Mouse (Mus musculus): ENCODE measurements around the gene Foxd2.
A peak's percentile ranks its signal among the peaks of the same experiment; 100 is the strongest.

The Foxd2 gene

DNA sequence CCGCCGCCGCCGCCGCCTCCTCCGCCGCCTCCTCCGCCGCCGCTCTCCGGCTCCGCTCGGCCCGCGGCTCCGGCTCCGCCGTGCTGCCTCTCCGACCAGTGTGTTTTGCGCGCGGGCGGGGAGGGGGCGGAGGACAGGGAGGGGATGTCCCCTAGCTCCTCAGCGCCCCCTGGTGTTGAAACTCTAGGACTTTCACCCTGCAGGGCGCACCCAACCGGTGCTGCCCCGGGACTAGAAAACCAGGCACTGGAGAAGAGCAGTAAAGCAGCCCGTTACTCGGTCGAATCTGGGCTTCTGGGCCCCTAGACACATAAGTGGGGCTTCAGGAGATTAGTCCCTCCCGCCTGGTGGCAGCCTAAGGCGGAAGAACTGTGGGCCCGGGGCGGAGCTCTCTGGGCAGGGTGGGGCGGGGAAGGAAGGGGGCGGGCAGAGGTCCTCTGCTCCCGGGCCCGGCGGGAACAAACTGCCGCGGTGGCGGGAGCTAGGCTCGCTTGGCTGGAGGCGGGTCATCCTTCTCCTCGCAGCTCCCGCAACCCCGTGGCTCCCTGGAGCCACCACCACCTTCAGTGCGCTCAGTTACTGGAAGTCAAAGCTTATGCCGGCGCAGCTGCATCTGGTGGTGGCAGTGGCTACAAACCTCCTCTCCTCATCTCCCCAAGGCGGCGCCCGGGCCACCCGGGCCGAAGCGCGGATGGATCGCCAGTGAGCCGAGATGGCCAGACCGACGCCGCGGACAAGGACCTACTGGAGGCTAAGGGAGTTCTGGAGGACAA is at the start of gene Foxd2:
Foxd2 (minus strand) TSS at position 45 of the 773 bp plus-strand sequence.
- DNase-seq: peak; percentile 92

DNA sequence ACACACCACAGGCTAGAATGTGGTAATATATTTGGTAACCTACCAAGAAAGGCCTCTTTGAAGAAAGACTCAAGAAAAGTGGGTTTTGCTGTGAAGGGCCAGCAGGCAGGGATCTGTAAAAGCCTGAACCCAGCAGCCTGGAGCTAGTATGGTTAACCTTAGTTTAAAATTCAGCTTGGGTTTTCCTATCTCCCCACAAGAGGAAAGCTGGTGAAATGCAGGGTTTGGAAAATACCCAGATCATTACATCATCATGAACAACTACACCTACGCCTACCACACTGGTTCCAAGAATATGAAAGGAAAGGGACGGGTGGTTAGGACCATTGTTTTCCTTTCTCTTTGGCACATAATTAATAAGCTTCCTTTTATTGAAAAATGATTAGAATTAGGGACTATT is 49.6 kb upstream of the Foxd2 start:
- DNase-seq: no peak

DNA sequence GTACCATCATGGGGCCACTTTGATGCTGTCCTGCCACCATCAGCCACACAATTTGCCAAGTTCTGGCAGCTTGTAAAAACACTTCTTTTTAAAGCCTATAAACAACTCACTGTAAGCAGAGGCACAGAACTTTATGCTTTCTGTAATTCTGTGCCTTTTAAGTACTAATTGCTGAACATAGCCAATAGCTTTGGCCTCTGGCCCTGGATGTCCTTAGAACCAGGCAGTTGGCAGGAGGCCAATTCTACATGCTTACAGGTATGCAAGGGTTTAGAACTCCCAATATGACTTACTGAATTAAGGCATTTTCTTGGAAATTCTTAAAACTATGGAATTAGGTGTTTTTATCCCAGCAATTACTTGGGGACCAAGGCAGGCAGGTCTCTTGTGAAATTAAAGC is 48.7 kb upstream of the Foxd2 start:
- DNase-seq: peak; percentile 16

DNA sequence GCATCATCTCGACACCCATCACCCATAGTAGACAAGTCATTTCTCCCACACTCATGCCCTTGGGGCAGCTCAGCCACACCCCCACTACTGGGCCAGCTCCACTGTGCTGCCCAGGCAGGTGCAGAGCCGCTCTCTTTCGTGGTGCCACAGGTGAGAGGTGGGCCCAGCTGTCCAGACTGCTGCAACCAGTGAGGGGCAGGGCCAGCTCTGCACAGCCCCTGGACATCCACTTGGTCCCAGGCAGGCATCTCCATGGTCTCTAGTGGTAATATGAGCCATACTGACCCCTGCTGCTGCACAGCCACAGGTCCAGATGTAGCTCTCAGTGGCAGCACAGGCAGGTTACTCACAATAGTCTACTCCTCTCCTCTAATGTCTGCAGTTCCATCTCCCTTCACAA is 44.5 kb upstream of the Foxd2 start:
- DNase-seq: no peak

DNA sequence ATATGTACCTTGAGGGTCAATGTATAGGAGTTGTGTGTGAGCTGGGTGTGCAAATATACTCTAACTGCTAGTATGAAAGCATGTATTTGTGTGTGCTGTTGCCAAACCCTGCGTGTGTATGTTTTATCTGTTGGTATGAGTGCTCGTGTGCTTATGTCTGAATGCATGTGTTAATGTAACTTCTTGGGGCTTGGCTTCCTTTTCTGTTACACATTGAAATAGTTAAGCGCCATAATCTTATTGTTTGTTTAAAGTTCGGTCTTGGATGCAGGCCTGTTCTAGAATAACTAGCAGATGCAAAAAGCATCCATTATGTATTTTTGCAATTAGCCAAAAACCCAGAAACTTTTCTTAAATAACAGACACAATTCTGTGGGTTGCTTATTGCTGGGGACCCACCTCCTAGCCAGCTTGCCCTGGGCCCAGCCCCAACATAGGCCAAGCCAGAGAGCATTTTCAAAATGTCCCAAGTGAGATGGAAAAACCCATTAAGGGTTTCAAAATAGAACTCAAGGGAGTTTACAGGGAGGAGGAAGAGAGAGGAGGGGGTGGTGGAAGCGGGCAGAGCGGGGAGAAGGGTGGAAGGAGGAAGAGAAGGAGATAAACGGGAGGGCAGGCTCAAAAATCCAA is 39.3 kb upstream of the Foxd2 start:
- DNase-seq: no peak

DNA sequence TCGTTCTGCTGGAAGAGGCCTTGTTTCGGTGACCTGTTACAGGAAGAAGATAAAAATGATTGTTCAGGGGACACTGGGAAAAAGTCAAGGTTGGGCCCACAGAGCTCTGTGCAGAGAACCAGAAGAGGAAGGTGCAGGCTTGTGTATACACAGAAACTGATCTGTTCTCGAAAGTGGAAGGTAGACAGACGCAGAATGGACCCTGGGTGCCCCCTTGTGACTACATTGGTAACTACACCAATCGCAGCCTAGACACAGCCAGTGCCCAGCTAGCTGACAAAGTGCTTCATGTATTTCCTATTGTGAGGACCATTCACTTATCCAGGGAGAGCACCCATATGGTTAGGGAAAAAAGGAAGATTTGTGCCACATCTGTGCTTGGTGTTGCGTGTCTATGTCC is 38.7 kb upstream of the Foxd2 start:
- DNase-seq: peak; percentile 86

DNA sequence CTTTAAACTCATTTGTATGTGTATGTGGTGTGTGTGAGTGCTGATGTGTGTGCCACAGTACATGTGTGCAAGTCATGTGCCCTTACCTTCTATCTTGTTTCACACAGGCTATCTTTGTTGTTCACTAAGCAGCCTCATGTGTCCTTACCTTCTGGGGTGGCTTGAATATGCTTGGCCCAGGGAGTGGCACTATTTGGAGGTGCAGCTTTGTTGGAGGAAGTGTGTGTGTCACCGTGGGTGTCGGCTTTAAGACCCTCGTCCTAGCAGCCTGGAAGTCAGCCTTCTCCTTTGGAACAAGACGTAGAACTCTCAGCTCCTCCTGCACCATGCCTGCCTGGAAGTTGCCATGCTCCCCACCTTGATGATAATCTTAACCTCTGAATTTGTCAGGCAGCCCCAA is 37.7 kb upstream of the Foxd2 start:
- DNase-seq: no peak

DNA sequence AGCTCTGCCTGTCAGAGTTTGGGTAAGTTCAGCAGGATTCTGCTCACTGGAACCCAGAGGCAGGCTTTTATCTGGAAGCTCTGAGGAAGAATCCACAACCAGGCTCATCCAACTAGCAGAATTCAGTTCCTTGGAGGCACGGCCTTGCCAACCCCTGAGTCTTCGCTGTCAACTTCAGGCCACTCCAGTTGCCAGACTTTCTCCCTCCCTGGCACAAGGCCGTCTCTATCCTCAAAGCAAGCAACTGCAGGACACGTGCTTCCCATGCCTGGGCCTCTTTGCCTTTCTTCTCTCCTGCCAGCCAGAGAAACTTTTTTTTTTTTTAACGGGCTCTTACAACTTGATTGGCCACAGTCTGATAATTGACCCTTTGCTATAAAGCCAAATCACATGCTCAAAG is 36.3 kb upstream of the Foxd2 start:
- no peak for DNase-seq

DNA sequence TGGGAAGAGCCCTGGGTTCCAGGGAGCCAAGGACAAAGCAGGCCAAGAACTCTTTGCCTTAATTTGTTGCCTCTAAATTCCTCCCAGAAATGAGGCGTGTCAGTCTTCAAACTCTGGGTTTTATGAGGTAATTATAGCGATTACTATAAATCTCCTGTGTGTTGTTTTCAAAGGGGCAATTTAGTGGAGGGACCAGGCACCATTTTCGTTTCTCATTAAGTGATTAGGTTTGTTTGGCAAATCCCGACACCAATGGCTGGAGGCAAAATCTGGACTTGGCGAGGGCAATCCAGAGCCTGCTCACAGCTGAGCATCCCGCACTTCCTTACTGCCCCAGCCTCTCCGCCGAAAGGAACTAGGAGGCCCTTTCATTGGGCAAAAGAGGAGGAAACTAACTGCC is 33.9 kb upstream of the Foxd2 start:
- no peak for DNase-seq

DNA sequence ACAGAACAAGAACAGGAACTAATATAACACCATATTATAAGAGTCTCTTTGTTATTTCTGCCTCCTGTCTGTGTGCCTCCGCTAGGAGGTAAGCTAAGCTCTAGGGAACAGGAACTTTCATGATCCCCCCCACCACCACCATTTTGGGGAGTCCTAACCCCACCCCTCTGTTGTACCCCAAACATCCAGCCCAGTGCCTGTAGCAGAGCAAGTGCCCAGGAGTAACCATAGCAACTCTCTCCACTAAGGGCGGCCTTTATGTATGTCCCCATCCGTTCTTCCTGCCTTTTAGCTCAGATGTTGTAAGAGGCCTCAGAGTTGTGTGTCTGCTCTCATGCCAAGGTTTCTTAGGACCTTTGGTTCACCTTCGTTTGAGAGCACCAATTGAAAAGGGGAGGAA is 33.4 kb upstream of the Foxd2 start:
- DNase-seq: no peak

DNA sequence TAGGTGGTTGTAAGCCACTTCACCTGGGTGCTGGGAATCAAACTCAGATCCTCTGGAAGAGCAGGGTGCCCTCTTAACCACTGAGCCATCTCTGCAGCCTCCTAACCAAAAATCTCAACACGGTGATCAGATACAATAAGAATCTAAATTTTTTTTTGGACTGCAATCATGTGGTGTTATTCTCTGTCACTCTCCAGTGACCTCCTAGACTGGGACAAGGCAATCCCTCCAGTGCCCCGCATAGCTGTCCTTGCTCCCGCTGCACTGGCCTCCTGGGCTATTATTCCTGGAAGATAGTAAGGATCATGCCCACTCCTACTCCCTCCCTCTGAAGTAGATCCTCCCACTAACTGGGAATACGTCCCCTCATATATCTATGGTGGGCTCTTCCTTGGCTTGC is 32.6 kb upstream of the Foxd2 start:
- no peak for DNase-seq

DNA sequence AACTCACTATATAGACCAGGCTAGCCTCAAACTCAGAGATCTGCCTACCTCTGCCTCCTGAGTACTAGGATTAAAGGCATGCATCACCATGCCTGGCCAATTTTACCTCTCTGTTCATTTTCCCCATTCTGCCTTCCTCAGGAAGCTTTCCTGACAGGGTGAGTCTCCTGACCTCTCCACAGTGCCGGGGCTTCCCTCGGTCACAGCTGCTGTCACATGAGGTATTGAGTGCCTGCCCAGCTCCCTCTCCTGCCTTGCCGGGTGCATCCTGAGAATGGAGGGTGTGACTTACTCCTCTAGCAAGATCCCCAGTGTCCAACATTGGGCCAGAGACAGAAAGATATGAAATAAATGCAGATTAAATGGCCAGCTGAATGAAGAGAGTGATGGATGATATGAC is 29.6 kb upstream of the Foxd2 start:
- no peak for DNase-seq

DNA sequence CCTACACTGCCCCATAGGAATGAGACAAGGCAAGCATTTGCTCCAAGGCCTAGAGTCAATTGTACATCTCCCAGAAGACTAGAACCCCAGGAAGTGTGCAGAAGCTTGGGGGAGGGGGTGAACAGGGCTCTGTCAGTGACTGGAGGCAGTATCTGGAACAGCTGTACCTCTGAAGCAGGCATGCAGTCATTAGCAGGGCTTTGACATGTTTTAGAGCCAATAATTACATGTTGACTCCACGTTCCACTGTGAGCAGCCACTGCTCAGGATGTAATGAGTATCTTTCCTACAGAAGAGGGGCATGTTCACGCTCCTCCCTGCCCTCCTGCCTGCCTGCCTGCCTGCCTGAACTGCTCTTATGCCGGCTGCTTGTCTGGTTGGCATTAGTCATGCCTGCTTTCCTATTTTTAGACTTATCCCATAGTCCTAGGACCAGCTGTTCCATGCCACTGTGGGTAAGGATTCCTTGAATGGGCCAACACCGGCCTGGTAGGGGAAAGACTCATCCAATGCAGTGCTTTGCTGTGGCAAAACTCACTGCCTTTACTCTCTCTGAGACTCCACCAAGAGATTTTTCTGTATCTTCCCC is 28.9 kb upstream of the Foxd2 start:
- no peak for DNase-seq

DNA sequence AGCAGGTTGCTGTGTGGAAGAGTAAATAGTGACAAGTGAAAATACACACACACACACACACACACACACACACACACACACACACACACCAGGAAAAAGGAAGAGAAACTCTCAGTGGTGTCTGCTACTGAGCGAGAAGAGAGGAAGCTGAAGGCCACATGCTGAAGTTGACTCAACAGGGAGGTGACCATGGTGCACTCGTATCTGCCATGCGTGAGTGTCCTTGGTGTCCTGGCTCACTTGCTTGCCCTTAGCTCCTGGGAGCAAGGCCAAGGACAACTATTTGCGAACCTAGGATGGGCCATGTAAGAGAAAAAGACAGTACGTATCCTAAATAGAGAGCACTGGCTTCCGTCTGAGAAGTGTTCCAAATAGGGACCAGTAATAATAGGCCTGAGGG is 25.5 kb upstream of the Foxd2 start:
- DNase-seq: no peak

DNA sequence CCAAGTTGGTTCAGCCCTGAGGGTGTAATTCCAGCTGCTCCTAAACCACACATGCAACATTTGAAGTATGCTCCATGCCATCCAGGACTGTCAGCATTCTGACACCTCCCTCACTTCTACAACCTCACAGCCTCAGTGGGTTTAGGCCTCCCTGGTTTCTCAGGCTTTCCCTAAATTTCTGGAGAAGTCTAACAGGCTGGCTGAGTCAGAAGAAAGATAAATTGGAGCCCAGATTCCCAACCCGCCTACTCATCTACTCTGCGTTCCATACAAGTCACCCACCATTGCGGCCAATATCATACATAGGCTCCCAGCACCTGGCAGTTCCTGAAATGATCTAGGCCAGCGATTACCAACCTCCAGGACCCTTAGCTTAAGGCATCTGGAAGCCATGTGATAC is 24.1 kb upstream of the Foxd2 start:
- DNase-seq: no peak

DNA sequence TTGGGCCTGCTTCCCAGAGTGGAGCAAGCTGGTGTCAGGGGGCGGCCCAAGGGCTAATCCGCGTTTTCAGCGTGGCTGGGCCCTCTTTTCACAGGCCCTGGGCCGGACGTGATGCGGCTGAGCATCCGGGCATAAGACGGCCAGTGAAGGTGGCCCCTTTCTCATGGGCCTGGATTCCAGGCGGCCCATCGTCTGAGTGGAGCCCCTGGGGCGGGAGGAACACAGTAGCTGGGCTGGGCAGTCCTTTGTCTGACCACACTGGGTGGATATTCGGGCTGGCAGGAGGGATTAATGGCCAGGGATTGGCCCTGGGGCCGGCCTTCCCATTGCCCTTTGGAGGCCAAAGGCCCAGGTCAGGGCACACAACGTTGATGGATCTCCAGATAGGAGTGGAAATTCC is 20.5 kb upstream of the Foxd2 start:
- no peak for DNase-seq

DNA sequence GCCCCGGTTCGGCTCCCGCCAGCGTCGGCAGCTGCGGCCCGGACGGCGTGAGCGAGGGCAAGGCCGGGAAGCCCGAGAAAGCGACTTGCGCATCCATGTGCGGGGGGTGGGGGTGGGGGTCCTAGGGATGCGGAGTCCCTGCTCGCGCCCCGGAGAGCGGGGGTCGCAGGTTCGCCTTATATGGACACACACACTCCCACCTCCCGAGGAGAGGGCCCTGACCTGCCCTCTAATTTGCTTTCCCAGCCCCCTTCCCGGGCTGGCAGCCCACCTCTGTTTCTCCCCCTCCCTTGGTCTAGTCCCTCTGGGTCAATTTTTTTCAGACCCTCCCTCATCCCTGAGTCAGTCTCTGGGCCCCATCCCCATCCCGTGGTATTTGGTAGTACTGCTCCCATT is 17.2 kb upstream of the Foxd2 start, which contains the start of gene Foxe3:
Foxe3 (minus strand) TSS at position 97 of the 396 bp plus-strand sequence.
- DNase-seq: no peak

DNA sequence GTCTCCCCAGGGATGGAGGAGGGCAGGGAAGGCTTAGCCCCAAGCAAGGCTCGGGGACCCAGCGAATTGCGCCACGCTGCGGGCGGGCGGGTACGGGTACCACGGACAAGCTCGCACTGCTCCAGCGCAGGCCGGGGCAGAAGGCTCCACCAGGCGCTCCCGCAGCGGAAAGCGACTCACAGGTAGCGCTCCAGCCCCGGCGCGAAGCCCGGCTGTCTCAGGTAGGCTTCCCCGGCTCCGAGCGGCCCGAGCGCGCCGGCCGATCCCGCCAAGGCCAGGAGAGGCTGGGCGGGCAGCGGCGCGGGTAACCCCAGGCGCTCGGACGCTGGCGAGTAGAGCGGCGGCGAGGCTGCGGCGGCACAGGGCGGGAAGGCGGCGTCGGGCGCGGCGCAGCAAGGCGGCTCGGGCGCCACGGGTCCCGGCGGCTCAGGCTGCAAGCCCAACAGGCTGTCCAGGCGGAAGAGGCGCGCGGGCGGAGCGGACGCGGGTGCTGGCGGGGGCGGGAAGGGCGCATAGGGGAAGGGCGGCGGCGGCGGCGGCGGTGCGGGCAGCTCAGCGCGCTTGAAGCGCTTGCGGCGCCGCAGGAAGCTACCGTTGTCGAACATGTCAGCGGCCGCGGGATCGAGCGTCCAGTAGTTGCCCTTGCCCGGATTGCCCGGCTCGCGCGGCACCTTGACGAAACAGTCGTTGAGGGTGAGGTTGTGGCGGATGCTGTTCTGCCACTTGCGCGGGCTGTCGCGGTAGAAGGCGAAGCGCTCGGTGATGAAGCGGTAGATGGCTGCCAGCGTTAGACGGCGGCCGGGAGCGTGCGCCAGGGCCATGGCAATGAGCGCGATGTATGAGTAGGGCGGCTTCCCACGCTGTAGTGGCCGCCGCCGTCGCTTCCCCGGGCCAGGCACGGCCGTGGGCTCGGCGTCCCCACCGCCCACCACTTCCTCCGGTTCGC is 16.6 kb upstream of the Foxd2 start:
- peak; percentile 23 for DNase-seq

DNA sequence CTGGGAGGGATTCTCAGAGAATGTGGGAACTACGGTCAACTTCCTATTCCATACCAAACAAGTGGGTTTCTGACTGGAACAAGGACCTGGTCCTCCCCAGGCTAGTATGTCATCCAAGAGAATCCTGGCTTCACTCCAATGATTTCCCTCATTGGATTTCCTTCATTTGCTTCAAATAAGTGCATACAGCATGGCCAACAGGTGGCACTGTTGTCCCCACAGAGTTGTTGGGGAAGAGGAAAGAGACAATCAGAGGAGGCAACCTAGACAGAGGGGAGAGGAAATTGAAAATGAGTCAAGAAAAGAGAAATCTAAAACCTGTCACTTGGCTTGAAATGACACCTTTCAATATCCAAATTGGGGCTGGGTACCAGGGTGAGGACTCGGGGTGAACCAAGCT is 8.4 kb upstream of the Foxd2 start:
- DNase-seq: peak; percentile 41

DNA sequence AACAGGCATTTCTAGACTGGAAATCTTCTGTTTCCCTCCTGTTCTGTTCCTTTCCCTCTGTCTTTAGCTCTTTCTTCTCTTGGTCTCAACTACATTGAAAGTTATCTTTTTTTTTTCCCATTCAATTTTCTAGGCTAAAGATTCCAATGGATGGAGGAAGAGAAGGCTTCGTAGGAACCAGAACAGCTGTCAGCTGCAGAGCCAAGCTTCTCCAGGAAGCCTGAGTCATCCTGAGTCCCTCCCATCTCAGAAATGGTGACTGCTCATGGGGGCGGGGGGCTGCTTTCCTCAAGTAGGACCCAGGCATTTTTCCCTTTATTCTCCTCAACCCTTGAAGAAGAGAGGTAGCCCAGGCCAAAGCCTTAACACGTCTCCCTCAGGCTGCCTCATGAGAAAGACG is 7.4 kb upstream of the Foxd2 start:
- no peak for DNase-seq

DNA sequence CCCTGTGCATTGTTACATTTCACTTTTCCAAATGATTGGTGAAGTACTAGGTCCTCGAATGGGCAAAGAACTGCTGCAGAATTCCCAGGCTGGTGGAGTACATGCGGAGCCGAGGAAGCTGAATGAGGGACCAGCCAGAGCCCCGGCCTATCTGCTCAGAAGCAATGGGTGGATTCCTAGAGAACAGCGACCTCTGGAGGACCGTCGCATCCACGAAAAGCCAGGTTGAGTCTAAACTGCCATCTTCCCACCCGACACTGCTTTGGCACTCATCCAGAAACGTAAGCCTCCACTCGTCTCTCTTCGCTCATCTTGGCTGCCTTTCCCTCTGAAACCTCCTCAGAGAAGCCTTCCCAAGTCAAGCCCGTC is 4.9 kb upstream of the Foxd2 start:
- DNase-seq: peak; percentile 60

DNA sequence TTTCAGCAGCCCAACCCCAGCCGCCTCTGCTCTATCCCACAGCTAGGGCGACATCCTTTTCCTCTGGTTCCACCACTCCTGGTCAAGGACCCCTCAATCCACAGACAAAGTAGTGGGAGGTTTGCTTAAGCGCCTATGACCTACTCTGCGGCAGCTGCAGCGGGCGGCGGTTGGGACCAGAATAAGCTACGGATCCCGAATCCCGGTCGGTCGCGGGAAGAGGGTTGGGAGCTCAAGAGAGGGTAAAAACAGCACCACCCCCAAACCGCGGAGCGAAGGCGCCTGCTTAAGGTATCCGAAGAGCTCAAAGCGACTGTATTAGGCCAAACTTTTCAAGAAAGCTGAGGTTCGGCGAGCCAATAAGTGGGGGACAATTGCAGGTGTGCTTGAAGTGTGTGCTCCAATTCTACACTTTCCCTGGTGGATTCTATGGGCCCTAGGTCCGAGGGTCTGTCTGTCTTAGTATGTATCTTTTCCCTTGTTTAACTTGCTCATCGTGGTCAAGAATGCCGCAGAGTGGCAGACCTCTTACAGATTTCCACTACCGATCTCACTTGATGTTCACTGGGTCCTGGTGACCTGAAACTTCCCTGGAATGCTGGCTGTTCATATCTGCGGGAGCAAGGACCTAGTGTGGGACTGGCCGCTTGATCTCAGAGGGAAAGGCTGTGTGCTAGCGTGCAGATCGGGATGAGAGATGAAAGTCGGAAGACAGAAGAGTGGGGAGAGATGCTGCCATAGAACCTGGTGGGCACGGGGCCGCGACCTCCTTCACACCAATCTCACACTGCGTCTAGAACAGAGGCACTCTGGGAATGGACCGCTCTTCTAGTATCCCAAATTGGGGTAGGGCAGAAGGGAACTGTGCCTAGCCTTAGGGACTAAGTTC is 4.3 kb upstream of the Foxd2 start:
- no peak for DNase-seq

Measured in kidney, adult 18-20 months (tissue).